Mouse (Mus musculus) olfactory bulb, adult 2 months (tissue): ENCODE data around the gene Cacng7.

ENCODE experiments used
- CTCF ChIP-seq: fragments of 200-500 bp; IDR thresholded peaks from 2 replicates; pipeline ENCODE4 v1.5.1; 2012; ENCODE audit warnings: low read depth, mild to moderate bottlenecking, low read length, moderate library complexity; ENCODE audit not compliant: insufficient read depth
- POLR2A ChIP-seq: fragments of 200-500 bp; IDR thresholded peaks from 2 replicates; pipeline ENCODE4 v1.6.1; 2012; ENCODE audit warnings: mild to moderate bottlenecking, low read depth, low read length, moderate library complexity; ENCODE audit not compliant: insufficient read depth

DNA sequence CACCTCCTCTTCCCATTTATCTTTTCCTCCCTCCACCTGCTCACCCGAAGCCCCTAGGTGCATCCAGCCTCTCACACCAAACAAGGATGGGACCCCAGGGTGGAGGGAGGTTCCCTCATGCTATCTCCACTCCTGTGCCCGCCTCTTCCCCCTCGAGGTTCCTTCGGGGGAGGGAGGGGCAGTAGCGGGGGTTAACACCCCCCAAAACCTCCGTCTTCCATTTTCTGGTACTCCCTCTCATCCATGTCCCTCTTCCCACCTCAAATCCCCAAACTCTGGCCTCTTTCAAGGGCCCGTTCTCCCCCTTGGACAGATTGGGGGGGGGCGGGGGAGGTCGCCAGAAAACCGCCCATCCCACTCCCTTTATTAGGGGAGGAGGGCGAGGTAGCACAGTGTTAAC lies 34.8 kb downstream of the Cacng7 start:
- TF ChIP-seq CTCF (no peak), POLR2A (no peak)
